23 mouse cellular contexts compared by ENCODE assay signal in genomic region chr4:32477977-32478660, GRCm38 (mm10).
DNase-seq lines count a peak whose midpoint lies in the region; ATAC-seq lines count a peak whose summit lies in the region.
"Had no signal": no experiment of that assay in that cellular context is flagged by ENCODE, and none has a peak within 500 bp of the region (broad histone marks: within the 10 kb centered on the region; RNA-seq: fewer than 3 reads in every experiment).

No protein-coding gene starts in this region.

- no peak for DNase-seq in forebrain, embryonic 11.5 days (ENCODE audit: low spot score)
- peak; percentile 54 for DNase-seq in embryo, embryonic 10 days (ENCODE audit: low spot score)
- DNase-seq in midbrain, embryonic 11.5 days (ENCODE audit: low spot score, missing footprints), result peak; percentile 94
- DNase-seq in right cerebral cortex, postnatal 25 days, result no peak
- DNase-seq in cerebellum, postnatal 4 days (ENCODE audit: low spot score in 2 of 2), result no peak
- DNase-seq in cerebellum, postnatal 10 days, result no peak
- DNase-seq: adrenal gland, postnatal 10 days; cerebellum, adult 11 months; cerebellum, postnatal 36 days; gastrocnemius, postnatal 14 days; kidney, adult 18-20 months; kidney, postnatal 10 days; left cerebral cortex, postnatal 4 days; liver; thymus, adult 18-20 months had no signal

- ATAC-seq in forebrain, embryonic 11.5 days (replicated peaks; ENCODE audit: low FRiP score), result peak; percentile 62
- ATAC-seq in forebrain, embryonic 16.5 days, result no peak
- no peak for ATAC-seq in forebrain, embryonic 15.5 days (replicated peaks)
- ATAC-seq in midbrain, embryonic 11.5 days (ENCODE audit: low FRiP score), result peak; percentile 61
- ATAC-seq: activated CD4-positive, CD25-positive, alpha-beta regulatory T cell, adult 4 months; CD4-positive, CD25-positive, alpha-beta regulatory T cell, adult 4 months; lung, postnatal 0 days had no signal

- no peak overlapping the region for H3K4me3 ChIP-seq in forebrain, embryonic 11.5 days (ENCODE audit: low read depth, low read length)
- no peak overlapping the region for H3K4me3 ChIP-seq in forebrain, embryonic 16.5 days (replicated peaks; ENCODE audit: low read length)
- H3K4me3 ChIP-seq in forebrain, embryonic 15.5 days, result no peak overlapping the region
- H3K4me3 ChIP-seq in midbrain, embryonic 11.5 days (ENCODE audit: low read depth, low read length), result no peak overlapping the region
- H3K4me3 ChIP-seq: embryonic facial prominence, embryonic 13.5 days; layer of hippocampus, adult 2 months; stomach, embryonic 15.5 days had no signal

- peak overlapping the region; percentile 57; the same call in 1 of the 2 replicates for H3K27ac ChIP-seq in forebrain, embryonic 11.5 days (ENCODE audit: low read depth, low read length)
- no peak overlapping the region for H3K27ac ChIP-seq in forebrain, embryonic 16.5 days (ENCODE audit: low read length)
- peak overlapping the region; percentile 35; the same call in 1 of the 2 replicates for H3K27ac ChIP-seq in forebrain, embryonic 15.5 days (replicated peaks)
- H3K27ac ChIP-seq in midbrain, embryonic 11.5 days (ENCODE audit: low read depth, low read length), result peak overlapping the region; percentile 77
- H3K27ac ChIP-seq: embryonic facial prominence, embryonic 13.5 days; layer of hippocampus, adult 2 months; stomach, embryonic 15.5 days had no signal

- no peaks in the 10 kb centered on the region for H3K36me3 ChIP-seq in forebrain, embryonic 11.5 days (ENCODE audit: control insufficient read depth, insufficient read depth, low read length)
- no peaks in the 10 kb centered on the region for H3K36me3 ChIP-seq in forebrain, embryonic 16.5 days (ENCODE audit: control insufficient read depth, insufficient read depth)
- H3K36me3 ChIP-seq in forebrain, embryonic 15.5 days, result no peaks in the 10 kb centered on the region
- H3K36me3 ChIP-seq in midbrain, embryonic 11.5 days (ENCODE audit: control insufficient read depth, insufficient read depth, low read length), result no peaks in the 10 kb centered on the region
- H3K36me3 ChIP-seq: embryonic facial prominence, embryonic 13.5 days; stomach, embryonic 15.5 days had no signal

- H3K4me1 ChIP-seq in forebrain, embryonic 11.5 days (replicated peaks; ENCODE audit: control insufficient read depth, insufficient read depth, low read length), result peaks cover 26% of the 10 kb centered on the region; the same call in 1 of the 2 replicates
- H3K4me1 ChIP-seq in forebrain, embryonic 16.5 days (replicated peaks; ENCODE audit: control insufficient read depth, insufficient read depth, low read length), result peaks cover 49% of the 10 kb centered on the region
- H3K4me1 ChIP-seq in forebrain, embryonic 15.5 days, result peaks cover 60% of the 10 kb centered on the region
- peaks cover 50% of the 10 kb centered on the region for H3K4me1 ChIP-seq in midbrain, embryonic 11.5 days (ENCODE audit: control insufficient read depth, insufficient read depth, low read length)

- H3K27me3 ChIP-seq in forebrain, embryonic 11.5 days (ENCODE audit: control insufficient read depth, insufficient read depth, low read length), result no peaks in the 10 kb centered on the region
- H3K27me3 ChIP-seq in forebrain, embryonic 16.5 days (replicated peaks; ENCODE audit: control insufficient read depth, insufficient read depth, low read length), result no peaks in the 10 kb centered on the region
- no peaks in the 10 kb centered on the region for H3K27me3 ChIP-seq in forebrain, embryonic 15.5 days
- no peaks in the 10 kb centered on the region for H3K27me3 ChIP-seq in midbrain, embryonic 11.5 days (ENCODE audit: control insufficient read depth, insufficient read depth, low read length)
- H3K27me3 ChIP-seq: embryonic facial prominence, embryonic 13.5 days; stomach, embryonic 15.5 days had no signal

- WGBS in forebrain, embryonic 11.5 days, result 28% methylated on average over 6 of the region's 6 CpGs
- WGBS in forebrain, embryonic 16.5 days, result 18% methylated on average over 6 of the region's 6 CpGs
- 16% methylated on average over 6 of the region's 6 CpGs for WGBS in forebrain, embryonic 15.5 days
- WGBS in midbrain, embryonic 11.5 days, result 14% methylated on average over 6 of the region's 6 CpGs

- no peak overlapping the region for H3K9ac ChIP-seq in forebrain, embryonic 11.5 days (ENCODE audit: low read length)
- H3K9ac ChIP-seq in forebrain, embryonic 16.5 days (replicated peaks; ENCODE audit: low read depth, low read length), result no peak overlapping the region
- no peak overlapping the region for H3K9ac ChIP-seq in forebrain, embryonic 15.5 days (replicated peaks)
- H3K9ac ChIP-seq in midbrain, embryonic 11.5 days (ENCODE audit: low read length), result no peak overlapping the region
- H3K9ac ChIP-seq: embryonic facial prominence, embryonic 13.5 days; stomach, embryonic 15.5 days had no signal

- no peaks in the 10 kb centered on the region for H3K9me3 ChIP-seq in forebrain, embryonic 11.5 days (ENCODE audit: control insufficient read depth, low read length)
- H3K9me3 ChIP-seq in forebrain, embryonic 16.5 days (ENCODE audit: control insufficient read depth, low read length), result peaks cover 3% of the 10 kb centered on the region; the same call in 1 of the 2 replicates
- no peaks in the 10 kb centered on the region for H3K9me3 ChIP-seq in forebrain, embryonic 15.5 days
- peaks cover 2% of the 10 kb centered on the region; the same call in 1 of the 2 replicates for H3K9me3 ChIP-seq in midbrain, embryonic 11.5 days (ENCODE audit: control insufficient read depth, low read length)
- H3K9me3 ChIP-seq: stomach, embryonic 15.5 days had no signal

- no peak overlapping the region; the same call in 1 of the 2 replicates for H3K4me2 ChIP-seq in forebrain, embryonic 11.5 days (ENCODE audit: low read depth, low read length, severe bottlenecking)
- no peak overlapping the region for H3K4me2 ChIP-seq in forebrain, embryonic 16.5 days (ENCODE audit: low read length)
- no peak overlapping the region for H3K4me2 ChIP-seq in forebrain, embryonic 15.5 days (replicated peaks)
- H3K4me2 ChIP-seq in midbrain, embryonic 11.5 days, result peak overlapping the region; percentile 11; the same call in 1 of the 2 replicates
- H3K4me2 ChIP-seq: embryonic facial prominence, embryonic 13.5 days; stomach, embryonic 15.5 days had no signal

Comparison
In these comparisons a context has a peak if more than half of its experiments do, and no peak if none do; other contexts are left out.
1. ATAC-seq: peak in forebrain, embryonic 11.5 days (single experiment) and midbrain, embryonic 11.5 days (single experiment); none in forebrain, embryonic 16.5 days (single experiment) and forebrain, embryonic 15.5 days (single experiment).
2. DNase-seq: peak in embryo, embryonic 10 days (single experiment) and midbrain, embryonic 11.5 days (single experiment); none in forebrain, embryonic 11.5 days (single experiment), right cerebral cortex, postnatal 25 days (single experiment), cerebellum, postnatal 4 days (0 of 2) and cerebellum, postnatal 10 days (0 of 2).